Mouse (Mus musculus) T-cell, adult 2 months (primary cell): ENCODE data around the gene Arrb2.
A peak's percentile ranks its signal among the peaks of the same experiment; 100 is the strongest.
"Not testable (repeated sequence)": the region's sequence is repeated elsewhere in the genome, so short reads cannot be mapped to it uniquely, and the experiment has no call there.

ENCODE experiments used
- DNase-seq: peaks from one replicate; pipeline ENCODE4 v3.0.0; 2022; ENCODE audit warnings: low spot score

The Arrb2 gene

DNA sequence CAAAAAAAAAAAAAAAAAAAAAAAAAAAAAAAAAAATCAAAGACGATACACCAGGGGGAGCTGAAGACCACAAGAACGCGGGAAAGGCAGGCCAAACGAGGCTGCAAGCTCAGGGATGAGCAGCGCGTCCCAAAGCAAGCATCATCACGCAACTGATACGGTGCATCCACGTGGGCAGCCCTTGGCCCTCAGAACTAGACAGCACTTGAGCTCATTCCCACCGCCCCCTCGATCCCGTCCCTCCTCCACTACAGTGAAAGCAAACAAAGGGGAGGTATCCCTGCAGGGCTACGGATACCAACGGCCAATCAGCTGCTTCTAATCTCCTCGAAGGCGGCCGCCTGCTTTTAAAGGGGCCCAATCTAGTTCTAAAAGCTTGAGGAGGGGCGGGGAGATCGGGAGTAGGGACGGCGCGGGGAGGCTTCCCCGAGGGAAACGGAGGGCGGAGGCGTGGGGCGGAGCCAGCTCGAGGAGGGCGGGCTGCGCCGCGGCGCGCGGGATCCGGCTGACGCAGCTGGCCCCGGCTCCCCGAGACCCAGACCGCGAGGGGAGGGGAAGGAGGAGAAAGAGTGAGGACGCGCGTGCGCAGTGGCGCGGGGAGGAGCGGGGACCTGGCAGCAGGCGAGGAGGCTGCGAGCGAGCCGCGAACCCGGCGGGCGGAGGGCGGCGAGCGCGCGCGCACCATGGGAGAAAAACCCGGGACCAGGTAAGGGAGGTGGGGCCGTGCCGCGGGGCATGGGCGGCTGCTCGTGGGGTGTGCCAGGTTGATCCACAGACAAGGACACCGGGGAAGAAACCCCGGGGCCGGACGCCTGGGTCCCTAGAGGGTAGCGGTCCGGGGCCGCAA is at the start of gene Arrb2:
TSS of gene Arrb2 (plus strand) at position 588 of the 847 bp plus-strand sequence.
- peak; percentile 99 for DNase-seq

GRCm38 (mm10) chr11:70384136-70384535 is 48.3 kb upstream of the Arrb2 start:
- no peak for DNase-seq

- DNase-seq, result no peak
Measured at GRCm38 (mm10) chr11:70387436-70387835, 45.0 kb upstream of the Arrb2 start.

GRCm38 (mm10) chr11:70389421-70389820 is 43.0 kb upstream of the Arrb2 start:
- DNase-seq, result no peak

DNA sequence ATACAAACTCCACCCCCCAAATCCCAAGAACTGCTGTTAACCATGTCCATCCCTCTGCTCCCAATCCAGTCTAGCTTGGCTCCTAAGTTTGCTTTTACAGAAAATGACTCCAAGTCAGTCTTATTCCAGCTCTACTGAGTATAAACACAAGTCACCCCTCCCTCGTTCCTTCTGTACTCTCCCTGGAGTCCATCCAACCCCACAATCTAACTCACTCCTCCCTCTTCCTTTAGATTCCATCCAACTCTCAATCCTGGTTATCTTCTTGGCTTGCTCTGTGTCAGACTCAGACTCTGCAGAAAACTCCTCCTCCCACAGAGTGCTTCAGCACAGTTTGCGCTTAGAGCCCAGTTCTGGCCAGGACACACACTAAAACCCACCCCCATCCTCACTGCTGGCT is 28.8 kb upstream of the Arrb2 start:
- no peak for DNase-seq

GRCm38 (mm10) chr11:70409594-70410296 is 22.7 kb upstream of the Arrb2 start, which contains the start of gene Pelp1:
Pelp1 (minus strand) TSS chr11:70410031.
- peak; percentile 89 for DNase-seq

GRCm38 (mm10) chr11:70410297-70410643 is 22.2 kb upstream of the Arrb2 start:
- no peak for DNase-seq

- DNase-seq, result no peak
Measured at GRCm38 (mm10) chr11:70412591-70412990, 19.8 kb upstream of the Arrb2 start.

GRCm38 (mm10) chr11:70413961-70414360 is 18.5 kb upstream of the Arrb2 start:
- peak; percentile 73 for DNase-seq

GRCm38 (mm10) chr11:70418199-70418598 is 14.2 kb upstream of the Arrb2 start:
- DNase-seq, result no peak

GRCm38 (mm10) chr11:70419486-70419885 is 12.9 kb upstream of the Arrb2 start:
- DNase-seq, result no peak

GRCm38 (mm10) chr11:70426598-70426997 is 5.8 kb upstream of the Arrb2 start:
- not testable (repeated sequence) for DNase-seq

- no peak for DNase-seq
Measured at GRCm38 (mm10) chr11:70431574-70431973, 861 bp upstream of the Arrb2 start.

GRCm38 (mm10) chr11:70432895-70433568 is 597 bp downstream of the Arrb2 start:
- DNase-seq, result peak; percentile 40

GRCm38 (mm10) chr11:70433569-70433943 is 1.1 kb downstream of the Arrb2 start:
- DNase-seq, result no peak

GRCm38 (mm10) chr11:70433951-70434350 is 1.5 kb downstream of the Arrb2 start:
- DNase-seq, result no peak

GRCm38 (mm10) chr11:70435476-70435875 is 3.0 kb downstream of the Arrb2 start:
- DNase-seq, result peak; percentile 68

- DNase-seq, result no peak
Measured at GRCm38 (mm10) chr11:70437426-70437825, 5.0 kb downstream of the Arrb2 start.

DNA sequence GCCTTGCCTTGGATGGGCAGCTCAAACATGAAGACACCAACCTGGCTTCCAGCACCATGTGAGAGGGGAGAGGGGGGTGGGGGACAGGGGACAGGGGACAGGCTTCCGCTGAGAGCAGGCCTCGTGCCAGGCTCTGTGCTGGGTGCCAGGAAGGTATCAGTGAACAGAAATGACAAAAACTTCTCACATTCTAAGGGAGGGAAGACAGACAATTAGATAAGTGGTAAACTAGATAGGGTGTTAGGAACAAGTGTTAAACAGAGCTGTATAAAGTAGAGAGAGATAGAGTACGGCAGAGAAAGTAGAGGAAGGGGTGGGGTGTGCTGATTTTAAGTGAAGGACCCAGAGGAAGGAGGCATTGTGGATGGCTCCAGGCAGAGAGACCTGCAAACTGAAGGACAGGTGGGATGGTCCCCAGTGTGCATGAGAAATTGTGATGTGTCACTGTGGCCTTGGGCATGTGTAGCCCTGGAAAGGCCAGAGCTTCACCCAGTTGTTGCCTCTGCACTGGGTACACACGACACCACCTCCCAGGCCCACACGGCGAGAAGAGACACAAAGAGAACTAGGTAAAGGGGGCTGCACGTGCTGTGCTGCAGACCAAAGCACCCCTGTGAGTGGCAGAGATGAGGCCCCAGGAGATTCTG is 6.4 kb downstream of the Arrb2 start:
- DNase-seq, result no peak

DNA sequence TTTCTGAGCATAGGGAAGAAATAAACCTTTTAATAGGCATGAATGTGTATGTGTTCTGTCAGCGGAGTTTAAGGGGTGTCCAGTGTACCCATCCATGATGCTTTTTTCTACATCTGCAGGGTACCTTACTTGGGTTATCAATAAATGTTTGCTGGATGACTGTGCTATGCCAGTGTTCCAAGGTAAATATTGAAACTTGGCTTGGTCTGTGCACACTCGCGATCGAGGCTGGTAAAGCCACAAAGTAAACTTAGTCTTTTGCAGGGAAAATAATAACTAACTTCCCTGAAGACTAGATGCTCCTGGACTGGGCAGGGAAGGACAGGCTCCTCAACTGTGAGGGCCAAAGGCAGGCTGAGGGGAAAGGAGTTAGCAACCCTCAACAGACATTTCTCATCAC is 8.2 kb downstream of the Arrb2 start:
- DNase-seq, result no peak

GRCm38 (mm10) chr11:70441882-70442281 is 9.4 kb downstream of the Arrb2 start:
- DNase-seq, result no peak

DNA sequence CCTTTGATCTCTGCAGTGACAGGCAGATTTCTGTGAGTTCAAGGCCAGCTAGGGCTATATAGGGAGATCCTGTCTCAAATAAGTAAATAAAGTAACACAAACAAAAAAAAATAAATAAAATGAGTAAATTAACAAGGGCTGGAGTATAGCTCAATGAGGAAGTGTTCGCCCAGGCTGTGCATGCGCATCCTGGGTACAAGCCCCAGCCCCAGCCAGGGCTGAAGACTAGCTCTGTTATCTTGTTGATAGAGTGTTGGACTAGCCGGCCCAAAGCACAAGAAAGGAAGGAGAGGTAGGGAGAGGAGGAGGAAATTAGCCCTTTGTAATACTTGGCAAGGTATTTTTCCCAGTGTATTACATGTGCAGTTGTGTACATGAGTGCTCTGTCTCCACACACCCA is 11.5 kb downstream of the Arrb2 start:
- no peak for DNase-seq
